Mouse (Mus musculus) midbrain, embryonic 13.5 days (tissue): Measurements from ENCODE around the gene Olfr1500. TPM values are rescaled to one million over a fixed set of nuclear protein-coding genes. Genes with fewer than 3 reads are reported as not detected.

Experiments
- polyA plus RNA-seq: library from polyadenylated mRNA; unstranded; fragments of >200 nt; fragmentation: Nextera tagmentation; extraction: Ambion mirVana; gene quantifications from 2 replicates; pipeline ENCODE4 v1.2.1, GENCODE M21; 2015

Gene Olfr1500
- polyA plus RNA-seq, 1 experiment from 2014 or later = not detected

Other genes with a start within 250 kb of the Olfr1500 start
- gene Olfr1484, start 247.0 kb downstream of the Olfr1500 start, polyA plus RNA-seq = not detected in 2 replicates
- gene Olfr1487, start 213.1 kb downstream of the Olfr1500 start, polyA plus RNA-seq = not detected in 2 replicates
- gene Olfr1489, start 198.9 kb downstream of the Olfr1500 start, polyA plus RNA-seq = not detected in 2 replicates
- not detected in 2 replicates for gene Olfr1490, start 179.4 kb downstream of the Olfr1500 start, polyA plus RNA-seq
- gene Olfr1491, start 133.2 kb downstream of the Olfr1500 start, polyA plus RNA-seq = not detected in 2 replicates
- gene Olfr1493-ps1, start 107.2 kb downstream of the Olfr1500 start, polyA plus RNA-seq = not detected in 2 replicates
- not detected in 2 replicates for gene Olfr1494, start 90.8 kb downstream of the Olfr1500 start, polyA plus RNA-seq
- not detected in 2 replicates for gene Olfr1495, start 65.9 kb downstream of the Olfr1500 start, polyA plus RNA-seq
- gene Olfr1496, start 52.6 kb downstream of the Olfr1500 start, polyA plus RNA-seq = not detected in 2 replicates
- gene Olfr1497, start 32.3 kb downstream of the Olfr1500 start, polyA plus RNA-seq = not detected in 2 replicates
- not detected in 2 replicates for gene Olfr1499, start 11.0 kb downstream of the Olfr1500 start, polyA plus RNA-seq
- gene Olfr1501, start 20.2 kb upstream of the Olfr1500 start, polyA plus RNA-seq = not detected in 2 replicates
- gene Olfr1502, start 31.3 kb upstream of the Olfr1500 start, polyA plus RNA-seq = not detected in 2 replicates
- not detected in 2 replicates for gene Olfr1504, start 67.4 kb upstream of the Olfr1500 start, polyA plus RNA-seq
- gene Olfr1505, start 83.0 kb upstream of the Olfr1500 start, polyA plus RNA-seq = not detected in 2 replicates